Mouse (Mus musculus) kidney, postnatal 14 days (tissue): ENCODE data around the gene Sox5.
"Not testable (repeated sequence)": the region's sequence is repeated elsewhere in the genome, so short reads cannot be mapped to it uniquely, and the experiment has no call there.

ENCODE experiments used
- DNase-seq: peaks from one replicate; pipeline ENCODE4 v3.0.0; 2022; ENCODE audit warnings: mixed read lengths

The Sox5 gene

DNA sequence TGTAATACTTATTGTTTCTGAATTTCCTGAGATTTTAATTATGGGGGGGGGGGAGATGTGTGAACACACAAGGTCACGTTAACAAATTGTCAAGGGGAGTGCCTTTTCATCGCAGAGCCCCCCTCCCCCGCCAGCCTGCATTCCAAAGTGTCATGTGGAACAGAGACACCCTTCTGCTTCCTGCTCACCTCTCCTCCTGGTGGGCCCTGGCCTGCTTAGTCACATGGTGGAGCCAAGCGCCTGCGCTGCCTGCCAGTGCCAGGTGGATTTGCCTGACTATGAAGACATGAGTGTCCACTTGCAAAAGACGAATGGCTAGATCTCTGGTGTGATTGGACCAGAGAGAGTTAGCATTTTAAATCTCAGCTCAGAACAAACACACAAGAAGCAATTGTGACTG, 462.1 kb downstream of the Sox5 start:
- no peak for DNase-seq

DNA sequence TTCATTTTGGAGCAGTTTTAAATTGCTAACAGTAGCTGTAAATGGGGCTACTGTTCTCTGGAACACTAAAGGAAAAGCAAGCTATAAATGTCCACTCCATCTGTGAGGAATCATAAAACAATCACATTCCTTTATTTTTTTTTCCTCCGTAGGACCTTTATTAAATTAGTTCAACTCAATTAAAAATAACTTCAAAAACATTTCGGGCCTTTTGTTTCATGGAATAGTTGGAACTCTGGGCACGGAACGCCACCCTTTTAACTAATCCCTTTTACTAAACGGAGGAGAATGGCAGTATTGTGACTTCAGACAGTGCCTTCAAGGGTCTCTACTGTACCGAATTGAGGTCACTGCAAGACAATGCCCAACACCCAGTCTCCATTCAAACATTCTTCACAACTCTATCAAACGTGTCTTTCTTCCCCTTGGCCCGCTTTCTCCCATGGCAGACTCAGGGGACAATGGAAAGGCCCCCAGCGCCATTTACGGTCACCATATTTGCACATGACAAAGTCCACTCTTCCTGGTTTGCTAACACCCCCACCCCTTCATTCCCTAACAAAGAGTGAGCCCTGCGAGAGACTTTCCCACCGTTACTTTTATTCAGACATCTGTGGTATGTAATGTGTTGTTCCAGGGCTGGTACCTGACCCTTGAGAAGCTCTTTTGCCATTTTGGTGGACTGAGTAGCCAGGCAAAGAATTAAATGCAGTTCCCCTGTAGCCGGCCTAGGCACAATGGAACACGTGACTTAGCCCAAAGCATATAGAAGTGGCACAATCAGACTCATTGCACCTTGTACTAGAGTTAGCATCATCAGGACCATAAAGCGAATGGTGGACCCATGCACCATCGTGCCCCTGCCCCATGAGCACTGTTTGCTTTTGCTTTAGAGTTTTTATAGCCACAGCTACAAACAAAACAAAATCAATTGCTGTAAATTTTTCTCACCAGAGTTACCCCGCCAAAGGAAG, 468.7 kb downstream of the Sox5 start:
- no peak for DNase-seq

DNA sequence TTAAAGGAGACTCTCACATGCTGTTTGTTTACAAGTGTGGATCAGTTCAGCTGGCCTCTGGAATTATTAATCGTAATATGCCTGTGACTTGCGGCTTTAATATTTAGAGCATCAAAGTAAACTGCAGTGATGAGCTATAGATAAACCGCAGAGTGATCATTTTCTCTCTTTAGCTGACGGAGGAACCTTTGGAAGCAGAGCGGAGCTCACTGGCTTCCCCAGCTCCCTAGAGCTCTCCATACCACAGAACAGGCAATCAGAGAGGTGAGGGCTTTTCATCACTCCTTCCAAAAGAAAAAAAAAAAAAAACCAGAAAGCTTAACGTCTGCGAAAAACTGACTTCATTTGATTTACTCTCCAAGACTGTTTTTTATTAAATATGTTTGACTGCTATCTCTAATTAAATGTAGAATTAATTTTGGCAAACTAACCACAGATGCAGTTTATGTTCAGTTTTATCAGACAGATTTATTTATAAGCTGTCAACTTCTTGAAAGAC, 469.4 kb downstream of the Sox5 start:
- DNase-seq, result no peak

DNA sequence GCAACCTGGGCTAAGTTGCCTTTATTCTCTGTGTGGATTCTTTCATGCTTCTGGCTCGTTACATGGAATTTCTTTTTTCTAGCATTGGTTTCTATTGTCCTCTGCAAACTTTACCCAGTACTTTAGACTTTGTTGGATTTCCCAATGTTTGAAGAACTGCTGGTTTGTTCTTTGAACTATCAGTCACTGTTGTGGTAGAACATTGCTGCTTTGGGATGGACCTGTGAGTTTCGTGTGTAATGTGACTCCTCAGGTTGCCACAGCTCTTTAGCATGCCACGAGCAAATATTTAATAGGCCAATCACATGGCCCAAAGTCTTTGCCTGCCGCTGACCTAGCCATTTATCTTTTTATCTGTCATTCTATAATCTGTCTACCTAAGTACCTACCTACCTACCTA, 470.0 kb downstream of the Sox5 start:
- DNase-seq, result no peak

DNA sequence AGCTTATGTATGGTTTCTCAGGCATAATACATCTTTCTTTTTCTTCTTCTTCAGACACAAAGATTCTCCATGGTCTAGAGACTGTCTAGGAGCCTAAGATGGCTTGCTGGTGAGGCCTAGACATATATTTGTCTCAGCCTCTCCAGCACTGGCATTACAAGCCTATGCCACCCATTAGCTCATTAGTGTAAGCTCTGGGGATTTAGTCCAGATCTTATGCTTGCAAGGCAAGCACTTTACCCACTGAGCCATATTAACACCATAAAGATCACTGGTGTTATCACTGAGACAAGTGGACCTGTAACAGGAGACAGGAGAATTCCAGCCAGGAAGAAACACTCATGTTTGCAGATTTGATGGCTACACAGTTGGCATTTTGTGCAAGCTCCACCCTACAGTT, 472.6 kb downstream of the Sox5 start:
- DNase-seq, result no peak

DNA sequence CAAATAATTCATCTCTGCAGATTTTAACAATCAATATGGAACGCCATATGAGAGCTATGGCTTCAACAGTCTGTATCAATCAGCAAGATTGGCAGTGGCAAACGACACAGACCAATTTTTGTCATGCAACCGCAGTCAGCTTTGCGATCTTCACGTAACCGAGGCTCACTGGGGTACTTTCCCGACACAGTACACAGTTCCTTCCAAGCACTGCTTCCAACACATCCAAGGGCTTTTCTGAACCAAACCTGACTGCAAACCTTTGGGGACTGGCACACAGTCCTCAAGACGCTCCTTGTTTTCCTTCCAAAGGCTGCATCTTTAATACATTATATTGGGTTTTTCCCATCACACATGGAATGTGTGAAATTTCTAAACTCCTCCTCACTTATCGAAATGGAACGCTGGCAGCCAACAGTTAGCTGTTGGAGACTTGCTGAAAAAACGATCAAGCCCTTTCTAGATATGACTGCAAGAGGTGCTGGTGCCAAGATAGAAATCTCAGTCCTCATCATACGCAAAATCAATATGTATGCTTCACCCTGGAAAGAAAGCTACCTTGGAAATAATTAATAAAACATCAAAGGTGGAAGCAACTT, 474.1 kb downstream of the Sox5 start:
- no peak for DNase-seq

DNA sequence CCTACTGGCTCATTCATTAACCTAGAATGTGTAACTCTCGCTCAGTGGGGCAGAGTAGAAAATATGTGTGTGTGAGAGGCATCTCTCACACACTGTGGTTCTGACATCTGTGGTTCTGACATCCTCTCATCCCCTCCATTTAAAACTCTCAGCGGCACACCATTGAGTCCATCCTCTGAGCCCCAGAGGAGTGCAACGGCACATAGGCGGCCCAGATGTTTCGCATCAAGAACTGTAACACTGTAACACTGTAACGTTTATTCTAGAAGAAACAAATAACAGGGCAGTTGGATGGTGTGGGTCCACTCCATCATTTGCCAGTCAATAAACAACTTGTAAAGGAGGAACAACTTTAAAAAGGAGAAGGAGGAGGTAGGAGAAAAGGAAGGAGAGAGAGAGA, 479.0 kb downstream of the Sox5 start:
- no peak for DNase-seq

DNA sequence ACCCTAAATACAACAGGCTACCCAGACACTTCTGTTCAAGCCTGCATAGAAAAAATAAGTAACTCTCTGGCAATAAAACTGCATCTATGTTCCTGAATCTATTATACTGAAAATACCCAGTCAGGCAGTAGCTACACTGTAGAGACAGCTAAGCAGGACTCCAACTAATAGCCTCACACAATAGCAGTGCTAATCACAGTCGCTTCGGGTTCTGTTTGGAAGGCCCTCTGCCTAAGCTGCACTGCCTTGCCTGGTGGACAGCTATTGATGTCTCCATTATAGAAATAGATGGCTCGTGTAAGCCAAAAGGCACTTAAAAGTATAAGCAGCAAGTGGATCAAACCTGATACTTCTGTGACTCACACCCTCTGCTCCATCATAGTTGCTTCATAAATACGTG, 480.7 kb downstream of the Sox5 start:
- DNase-seq, result no peak

DNA sequence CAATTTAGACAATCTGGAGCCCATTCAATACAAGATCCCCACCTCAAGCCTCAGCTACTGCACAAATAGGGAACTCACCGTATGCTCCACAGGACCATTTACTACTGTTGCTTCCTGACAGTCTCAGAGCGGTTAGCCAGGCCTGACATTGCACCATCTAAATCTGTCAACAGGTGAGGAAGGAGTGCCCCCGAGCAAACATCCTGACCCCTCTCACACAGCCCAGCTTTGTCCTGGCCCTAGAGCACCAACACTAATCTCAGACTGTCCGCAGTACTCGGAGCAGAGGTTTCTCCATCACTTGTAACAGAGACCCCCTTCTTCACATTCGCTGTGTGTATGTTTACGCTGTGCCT, 482.3 kb downstream of the Sox5 start:
- no peak for DNase-seq

DNA sequence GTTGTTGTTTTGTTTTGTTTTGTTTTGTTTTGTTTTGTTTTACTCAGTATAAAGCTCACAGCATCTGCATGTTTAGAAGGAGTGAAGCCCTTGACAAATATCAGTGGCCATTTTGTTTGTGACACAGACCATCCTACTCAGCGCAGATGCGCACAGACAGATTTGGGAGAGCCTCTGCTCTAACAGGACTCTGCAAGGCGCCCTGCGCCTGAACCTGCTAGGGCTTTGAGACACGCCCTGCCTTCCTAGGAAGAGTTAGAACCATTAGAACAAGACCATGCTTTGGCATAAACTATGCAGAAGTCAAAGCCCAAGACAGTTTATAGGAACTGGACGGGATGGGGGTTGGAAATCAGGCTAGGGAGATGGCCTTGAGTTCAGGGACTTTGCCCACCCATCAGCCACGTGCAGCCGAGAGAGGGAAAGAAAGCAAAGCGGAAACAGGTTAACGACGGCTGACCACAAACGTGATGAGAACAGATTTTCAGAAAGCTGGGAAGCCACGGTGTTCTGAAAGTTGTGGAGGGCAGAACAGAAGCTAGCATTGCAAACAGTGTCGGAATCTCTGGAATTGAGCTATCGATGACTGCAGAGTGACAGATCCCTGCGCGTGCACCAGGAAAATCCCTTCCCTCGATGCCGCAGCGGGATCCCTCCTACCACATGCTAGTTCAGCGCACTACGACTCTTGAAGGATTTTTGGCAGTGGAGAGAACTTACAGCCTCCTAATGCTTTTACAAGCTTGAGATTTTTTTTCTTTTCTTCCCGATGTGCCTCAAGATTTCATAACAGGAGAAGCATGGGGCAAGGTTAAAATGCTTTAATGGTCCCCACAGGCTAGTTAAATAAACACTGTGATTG, 482.9 kb downstream of the Sox5 start:
- DNase-seq, result no peak

DNA sequence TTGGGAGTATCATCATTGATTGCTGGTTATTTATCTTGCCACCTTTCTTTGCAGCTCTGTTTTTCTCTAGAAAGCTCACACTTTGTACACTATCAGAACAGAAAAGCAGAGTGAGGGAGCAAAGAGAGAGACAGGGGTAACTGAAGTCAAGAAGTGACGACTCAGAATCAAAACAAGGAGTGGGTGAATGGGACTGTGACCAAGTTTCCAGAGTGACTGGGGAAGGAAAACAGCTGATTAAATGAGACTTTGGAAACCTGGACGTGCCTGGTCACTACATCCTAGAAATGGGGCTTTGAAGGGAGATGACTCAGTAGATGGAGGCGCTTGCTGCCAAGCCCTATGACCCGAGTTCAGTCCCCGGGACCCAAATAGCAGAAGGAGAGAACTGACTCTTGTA, 483.9 kb downstream of the Sox5 start:
- no peak for DNase-seq

DNA sequence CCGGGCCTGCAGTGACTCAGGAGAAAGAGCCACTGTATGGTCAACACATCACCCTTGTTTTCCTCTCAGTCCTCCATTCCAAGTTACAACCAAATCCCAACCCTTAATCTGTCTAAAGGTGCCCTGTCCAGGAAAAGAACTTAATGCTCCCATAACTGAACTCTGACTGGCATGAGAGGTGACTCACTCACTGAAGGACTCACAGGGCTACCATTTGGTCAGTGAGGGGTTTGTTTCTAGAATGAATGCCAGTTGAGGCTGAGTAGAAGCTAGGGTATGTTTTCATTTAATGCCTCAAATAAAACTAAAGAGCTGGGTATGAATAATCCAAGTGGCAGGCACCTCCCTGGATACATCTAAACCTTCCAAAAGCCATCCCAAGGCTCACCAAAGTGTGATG, 484.6 kb downstream of the Sox5 start:
- DNase-seq, result no peak

DNA sequence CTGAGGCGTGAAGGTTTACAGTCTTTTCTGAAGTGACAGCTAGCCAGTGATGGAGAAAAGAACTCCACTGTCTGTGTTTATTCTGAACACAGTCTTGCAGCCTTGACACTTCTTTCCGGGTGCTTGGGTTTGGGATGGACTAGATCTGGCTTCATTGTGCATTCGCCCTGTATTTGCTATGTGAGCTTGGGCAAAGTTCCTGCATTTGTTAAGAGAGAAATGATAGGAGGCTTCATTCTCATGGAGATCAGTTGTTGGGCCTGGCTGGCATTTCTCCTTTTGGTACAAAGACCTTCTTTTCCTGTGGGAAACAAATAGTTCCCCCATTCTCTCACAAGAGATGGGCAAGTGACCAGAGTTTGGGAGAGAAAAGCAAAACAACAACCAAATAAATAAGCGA, 490.3 kb downstream of the Sox5 start:
- no peak for DNase-seq

DNA sequence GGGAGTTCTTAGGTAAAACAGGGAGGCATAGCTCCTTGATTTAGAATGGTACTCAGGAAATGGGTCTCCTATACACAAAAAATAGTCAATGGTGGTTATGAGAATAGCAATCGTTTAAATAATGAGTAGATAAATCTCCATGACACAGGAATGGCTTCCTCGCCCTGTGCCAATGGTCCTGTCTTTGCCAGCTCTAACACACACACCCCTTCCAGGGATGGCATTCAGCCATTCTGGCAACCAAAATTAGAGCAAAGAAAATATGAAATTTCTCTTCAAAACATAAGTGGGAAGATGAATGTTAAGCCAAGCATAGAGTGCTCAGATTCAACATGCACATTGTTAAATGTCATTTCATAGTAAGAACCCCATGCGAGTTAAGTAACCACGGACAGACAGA, 495.7 kb downstream of the Sox5 start:
- DNase-seq, result no peak

DNA sequence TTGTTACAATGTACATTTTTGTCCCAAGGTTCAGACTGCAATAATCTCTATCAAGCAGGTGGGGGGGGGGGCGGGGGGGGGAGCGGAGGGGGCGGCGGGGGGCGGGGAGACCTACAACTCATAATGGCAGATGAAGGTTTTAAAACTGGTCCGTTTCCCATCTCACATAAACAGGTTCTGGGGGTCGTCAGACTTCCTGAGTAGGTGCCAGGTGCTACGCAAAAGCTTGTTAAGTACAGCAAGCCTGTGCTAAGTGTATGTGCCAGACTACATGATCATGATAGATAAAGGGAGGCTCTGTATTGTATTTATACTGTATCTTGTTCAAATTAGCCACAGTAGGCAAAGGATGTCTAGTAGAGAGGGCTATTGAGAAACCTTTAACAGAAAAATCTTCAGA, 498.6 kb downstream of the Sox5 start:
- DNase-seq, result no peak

DNA sequence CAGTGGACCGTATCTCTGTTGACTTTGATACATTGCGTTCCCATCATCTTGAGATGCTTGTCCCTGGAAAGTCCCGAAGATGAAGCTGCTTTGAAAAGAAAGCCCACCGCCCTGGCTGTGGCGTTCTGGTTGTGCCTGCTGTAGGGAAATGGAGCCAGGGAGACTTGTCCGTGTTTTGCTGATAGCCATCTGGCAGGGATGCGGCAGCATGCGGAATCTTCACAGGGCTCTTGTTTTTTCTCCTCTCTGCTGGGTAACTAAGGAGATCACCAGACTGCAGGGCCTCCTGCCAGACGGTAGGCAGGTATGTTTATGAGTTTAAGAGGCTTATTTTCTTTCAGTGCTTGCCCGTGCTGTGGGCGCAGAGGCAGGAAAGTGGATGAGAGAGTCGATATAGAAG, 499.0 kb downstream of the Sox5 start:
- no peak for DNase-seq

DNA sequence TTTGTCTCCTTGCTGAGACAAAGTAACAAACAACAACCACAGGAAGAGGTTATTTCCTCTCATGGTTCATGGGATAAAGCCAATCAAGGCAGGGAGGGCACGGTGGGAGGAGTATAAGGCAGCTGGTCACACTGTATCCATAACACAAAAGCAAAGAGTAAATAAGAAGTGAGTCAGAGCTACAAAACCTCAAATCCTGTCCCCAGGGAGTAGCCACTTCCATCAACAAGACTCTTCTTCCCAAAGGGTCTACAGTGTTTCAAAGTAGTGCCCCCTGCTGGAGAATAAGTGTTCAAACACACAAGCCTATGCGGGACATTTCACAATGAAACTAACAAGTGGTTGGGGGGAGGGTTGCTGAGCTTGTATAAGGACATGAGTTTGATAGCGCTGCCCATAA, 500.1 kb downstream of the Sox5 start:
- no peak for DNase-seq

DNA sequence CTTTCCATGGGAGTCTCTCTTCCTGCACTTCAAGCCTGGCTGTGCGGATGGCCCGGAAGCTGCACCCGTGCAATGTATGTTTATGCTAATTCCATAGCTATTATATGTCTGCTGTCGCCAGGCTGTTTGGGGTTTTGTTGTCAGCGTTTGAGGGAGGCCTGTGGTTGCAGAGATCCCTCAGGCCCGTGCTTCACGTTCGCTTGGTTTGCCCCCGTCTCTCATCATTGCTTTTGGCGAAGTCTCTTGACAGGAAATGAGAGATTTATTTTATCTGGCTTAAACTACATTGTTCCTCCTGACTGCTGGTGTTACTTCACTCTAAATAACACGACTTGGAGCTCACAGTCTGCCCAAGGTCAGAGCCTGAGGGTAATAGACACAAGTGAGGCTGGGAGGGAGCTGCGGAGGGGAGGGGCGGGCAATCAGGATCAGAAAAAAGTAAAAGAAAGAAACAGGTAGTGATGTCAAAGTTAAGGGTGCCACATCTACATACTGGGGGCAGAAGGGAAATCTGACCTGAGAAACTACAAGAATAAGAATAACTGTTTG, 503.2 kb downstream of the Sox5 start:
- peak; percentile 8 for DNase-seq

DNA sequence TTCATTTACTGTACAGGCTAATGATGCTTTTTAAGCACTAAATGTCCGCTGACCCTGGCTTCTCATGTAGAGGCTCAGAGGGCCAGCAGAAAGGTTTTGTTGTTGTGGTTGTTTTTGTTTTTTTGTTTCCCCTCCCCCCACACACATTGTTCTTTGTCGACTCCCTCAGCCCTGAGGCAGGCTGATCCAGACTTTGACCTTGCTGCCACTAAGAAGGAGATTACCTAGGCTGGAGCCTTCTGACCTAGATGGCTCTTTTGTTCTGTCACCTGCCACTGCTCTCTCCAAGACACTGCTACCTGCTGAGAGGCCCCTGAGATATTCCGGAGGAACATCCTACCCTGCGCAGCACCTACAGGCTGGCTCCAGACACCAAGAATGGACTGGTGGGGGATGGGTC, 508.4 kb downstream of the Sox5 start:
- DNase-seq, result not testable (repeated sequence)

DNA sequence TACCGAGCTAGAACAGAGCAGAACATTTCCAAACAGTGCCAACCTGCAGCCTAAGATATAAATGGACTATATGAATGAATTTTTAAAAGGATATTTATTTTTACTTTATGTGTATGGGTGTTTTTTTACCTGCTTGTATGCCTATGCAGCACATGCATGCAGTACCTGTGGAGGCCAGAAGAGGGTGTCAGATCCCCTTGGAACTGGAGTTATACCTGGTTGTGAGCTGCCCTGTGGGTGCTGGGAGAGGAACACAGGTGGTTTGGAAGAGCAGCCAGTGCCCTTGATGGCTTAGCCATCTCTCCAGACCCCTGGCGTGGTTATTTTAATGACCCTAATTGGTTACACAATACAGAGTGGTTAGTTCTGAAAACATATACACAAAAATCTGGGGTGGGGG, 510.5 kb downstream of the Sox5 start:
- DNase-seq, result peak; percentile 7

DNA sequence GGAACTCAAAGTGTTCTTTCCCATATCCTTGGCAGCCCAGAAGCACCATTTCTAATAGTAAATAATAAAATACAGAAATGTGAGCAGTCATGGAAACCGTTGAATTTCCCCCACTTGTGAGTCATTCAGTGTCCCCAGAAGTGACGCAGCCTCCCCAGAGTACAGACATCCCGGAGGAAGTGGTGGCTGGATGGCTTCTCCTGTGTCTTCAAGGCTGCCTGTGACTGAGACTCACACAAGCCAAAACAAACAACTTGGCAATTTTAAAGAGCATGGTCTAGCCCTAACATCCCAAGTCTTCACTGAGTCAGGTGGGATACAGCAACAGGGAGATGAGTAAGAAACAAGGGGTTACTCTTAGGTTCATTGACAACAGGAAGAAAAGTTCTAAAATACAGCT, 511.5 kb downstream of the Sox5 start:
- no peak for DNase-seq

DNA sequence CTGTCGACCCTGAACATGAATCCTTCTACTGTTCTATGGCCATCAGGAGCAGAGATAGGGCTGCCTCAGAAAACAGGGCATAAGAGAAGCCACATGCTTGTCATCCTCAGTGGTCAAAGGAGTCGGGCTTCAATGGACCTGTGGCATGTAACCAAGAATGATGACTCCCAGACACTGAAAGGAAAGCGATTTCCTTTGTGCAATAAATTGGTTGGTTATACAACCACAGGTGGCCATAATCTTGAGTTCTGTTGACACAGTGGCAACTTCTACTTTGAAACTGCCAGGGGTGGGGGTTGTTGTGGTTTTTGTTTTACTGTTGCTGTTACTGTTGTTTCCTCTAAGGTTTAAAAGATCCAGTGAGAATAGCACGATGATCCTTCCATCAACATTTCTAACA, 512.1 kb downstream of the Sox5 start:
- no peak for DNase-seq

DNA sequence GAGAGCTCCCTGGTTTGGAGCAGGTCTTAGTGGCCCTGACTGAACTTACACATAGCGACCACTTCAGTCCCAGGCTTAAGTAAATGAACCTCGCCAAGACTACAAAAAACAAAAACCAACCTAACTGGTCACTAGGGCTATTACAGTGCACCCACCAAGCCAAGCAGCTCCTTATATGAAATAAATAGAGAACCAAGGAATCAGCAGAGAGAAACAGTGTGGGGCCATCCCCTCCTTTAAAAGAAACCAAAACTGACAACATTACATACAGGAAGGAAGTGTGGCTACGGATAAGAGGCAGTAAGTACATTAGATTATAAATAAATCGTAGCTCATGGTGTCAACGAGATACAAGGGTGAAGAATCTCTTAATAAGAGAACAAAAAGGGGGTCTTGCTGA, 516.0 kb downstream of the Sox5 start:
- DNase-seq, result no peak
